Mouse (Mus musculus): Measurements from ENCODE around the gene Gm10840. TPM values are rescaled to one million over a fixed set of nuclear protein-coding genes. Genes with fewer than 3 reads are reported as not detected.
"Not testable (repeated sequence)": the region's sequence is repeated elsewhere in the genome, so short reads cannot be mapped to it uniquely, and the experiment has no call there.

Gene Gm10840
- total RNA-seq, 1 experiment, result not detected

DNA sequence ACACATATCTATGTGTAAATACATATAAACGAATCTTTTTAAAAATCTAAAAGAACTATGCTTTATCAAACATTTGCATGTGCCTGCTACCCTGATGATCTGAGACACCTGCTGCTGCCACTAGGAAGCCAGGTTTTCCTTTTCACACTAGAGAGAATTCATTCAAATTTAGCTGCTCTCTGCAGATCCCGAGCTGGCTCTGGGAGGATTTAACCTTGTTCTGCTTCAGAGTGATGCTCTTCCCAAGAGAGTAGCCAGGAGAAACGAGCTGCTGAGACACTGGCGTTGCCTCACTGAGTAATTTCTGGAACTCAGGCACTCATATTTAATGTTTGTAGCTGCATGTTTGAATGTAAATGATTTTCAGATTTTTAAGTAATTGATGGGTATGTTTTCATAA is 35.9 kb upstream of the Gm10840 start:
- TF ChIP-seq HCFC1 (IDR thresholded peaks at IDR 0.05; ENCODE audit: borderline replicate concordance, insufficient read depth, low read length) (no peak), CHD2 (IDR thresholded peaks at IDR 0.05; ENCODE audit: low read depth, low read length) (no peak), ZNF384 (IDR thresholded peaks at IDR 0.05; ENCODE audit: low read depth, low read length) (no peak), MAFK (IDR thresholded peaks at IDR 0.05; ENCODE audit: insufficient read depth, low read depth, low read length) (no peak), ZC3H11A (IDR thresholded peaks at IDR 0.05; ENCODE audit: borderline replicate concordance, low read depth, low read length) (no peak)
- Histone ChIP-seq H3K36me3 (ENCODE audit: control insufficient read depth, insufficient read depth, low read length, poor library complexity, severe bottlenecking) (no peaks in the 10 kb centered on the region; the same call in 1 of the 2 replicates), H3K4me3 (ENCODE audit: insufficient read depth in 1 of 2, low read depth in 1 of 2, low read length in 2 of 2, poor library complexity in 1 of 2, severe bottlenecking in 1 of 2) (no peak overlapping the region), H3K4me1 (ENCODE audit: control insufficient read depth in 2 of 2, insufficient read depth in 2 of 2, low read length in 2 of 2, poor library complexity in 1 of 2) (no peaks in the 10 kb centered on the region), H3K27ac (ENCODE audit: insufficient read depth, low read depth, low read length, poor library complexity, severe bottlenecking) (no peak overlapping the region), H3K9ac (ENCODE audit: insufficient read depth, low read depth, low read length, poor library complexity, severe bottlenecking) (no peak overlapping the region), H3K9me3 (ENCODE audit: control insufficient read depth, insufficient read depth, low read depth, low read length) (no peaks in the 10 kb centered on the region)
- DNase-seq (ENCODE audit: low read depth, low spot score), result no peak
- in situ Hi-C loops (cut with MboI; ENCODE audit: low sequenced_read_pairs in 2 of 2, unreplicated experiment in 2 of 2), result no loop called here

DNA sequence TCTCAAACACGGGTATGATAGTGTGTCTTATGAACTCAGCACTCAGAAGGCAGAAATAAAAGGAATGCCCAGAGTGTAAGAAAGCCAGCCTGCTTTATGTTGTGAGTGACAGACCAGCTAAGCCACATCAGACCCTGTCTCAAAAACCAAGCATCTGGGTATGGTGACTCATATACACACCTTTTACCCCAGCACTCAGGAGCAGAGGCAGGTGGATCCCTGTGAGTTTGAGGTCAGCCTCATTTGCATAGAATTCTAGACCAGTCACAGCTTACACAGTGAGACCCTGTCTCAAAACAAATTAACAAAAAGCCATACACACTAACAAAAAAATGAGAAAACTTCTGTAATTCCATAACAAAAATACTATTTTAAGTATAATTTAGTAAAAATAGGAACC is 34.8 kb upstream of the Gm10840 start:
- Histone ChIP-seq H3K4me3 (ENCODE audit: insufficient read depth in 1 of 2, low read depth in 1 of 2, low read length in 2 of 2, poor library complexity in 1 of 2, severe bottlenecking in 1 of 2) (no peak overlapping the region), H3K4me1 (ENCODE audit: control insufficient read depth in 2 of 2, insufficient read depth in 2 of 2, low read length in 2 of 2, poor library complexity in 1 of 2) (no peaks in the 10 kb centered on the region), H3K9ac (ENCODE audit: insufficient read depth, low read depth, low read length, poor library complexity, severe bottlenecking) (no peak overlapping the region), H3K36me3 (ENCODE audit: control insufficient read depth, insufficient read depth, low read length, poor library complexity, severe bottlenecking) (no peaks in the 10 kb centered on the region; the same call in 1 of the 2 replicates), H3K9me3 (ENCODE audit: control insufficient read depth, insufficient read depth, low read depth, low read length) (no peaks in the 10 kb centered on the region), H3K27ac (ENCODE audit: insufficient read depth, low read depth, low read length, poor library complexity, severe bottlenecking) (no peak overlapping the region)
- TF ChIP-seq ZNF384 (IDR thresholded peaks at IDR 0.05; ENCODE audit: low read depth, low read length), result no peak
- DNase-seq (ENCODE audit: low read depth, low spot score), result no peak
- in situ Hi-C loops (cut with MboI; ENCODE audit: low sequenced_read_pairs in 2 of 2, unreplicated experiment in 2 of 2), result no loop called here

DNA sequence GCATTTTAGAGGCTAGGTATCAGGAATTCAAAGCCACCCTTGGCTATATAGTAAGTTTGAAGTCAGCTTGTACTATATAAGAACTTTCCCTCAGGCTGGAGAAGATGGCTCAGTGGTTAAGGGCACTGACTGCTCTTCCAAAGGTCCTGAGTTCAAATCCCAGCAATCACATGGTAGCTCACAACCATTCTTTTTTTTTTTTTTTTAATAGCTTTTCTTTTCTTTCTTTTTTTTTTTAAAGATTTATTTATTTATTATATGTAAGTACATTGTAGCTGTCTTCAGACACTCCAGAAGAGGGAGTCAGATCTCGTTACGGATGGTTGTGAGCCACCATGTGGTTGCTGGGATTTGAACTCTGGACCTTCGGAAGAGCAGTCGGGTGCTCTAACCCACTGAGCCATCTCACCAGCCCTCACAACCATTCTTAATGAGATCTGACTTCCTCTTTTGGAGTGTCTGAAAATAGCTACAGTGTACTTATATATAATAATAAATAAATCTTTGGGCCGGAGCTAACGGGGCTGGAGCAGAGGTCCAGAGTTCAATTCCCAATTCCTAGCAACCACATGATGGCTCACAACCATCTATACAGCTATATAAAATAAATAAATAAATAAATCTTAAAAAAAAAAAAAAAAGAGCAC is 33.8 kb upstream of the Gm10840 start:
- DNase-seq (ENCODE audit: low read depth, low spot score), result not testable (repeated sequence)

DNA sequence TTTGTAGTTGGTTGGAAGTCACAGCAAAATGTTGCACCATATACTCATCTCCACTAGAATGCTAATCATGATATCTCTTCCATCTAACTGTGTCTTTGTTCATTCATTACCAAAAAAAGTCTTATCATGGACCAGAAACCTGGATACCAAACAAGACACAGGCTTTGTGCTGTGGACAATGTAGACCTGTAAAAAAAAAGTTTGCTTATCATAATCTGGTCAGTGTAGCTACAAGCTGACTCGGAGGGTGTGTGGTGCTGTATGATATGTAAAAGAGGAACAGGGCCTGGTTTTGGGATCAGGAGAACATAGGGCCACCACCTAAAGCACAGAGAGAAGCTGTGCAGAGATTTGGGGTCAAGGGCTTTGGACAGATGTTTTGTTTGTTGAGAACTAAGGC is 31.2 kb upstream of the Gm10840 start:
- H3K36me3 ChIP-seq (ENCODE audit: control insufficient read depth, insufficient read depth, low read length, poor library complexity, severe bottlenecking), result no peaks in the 10 kb centered on the region
- H3K4me3 ChIP-seq (ENCODE audit: insufficient read depth in 1 of 2, low read depth in 1 of 2, low read length in 2 of 2, poor library complexity in 1 of 2, severe bottlenecking in 1 of 2), result no peak overlapping the region
- no peak for TF ChIP-seq ZNF384 (IDR thresholded peaks at IDR 0.05; ENCODE audit: low read depth, low read length)
- TF ChIP-seq ZC3H11A (IDR thresholded peaks at IDR 0.05; ENCODE audit: borderline replicate concordance, low read depth, low read length), result no peak
- no peak for TF ChIP-seq CHD2 (IDR thresholded peaks at IDR 0.05; ENCODE audit: low read depth, low read length)
- TF ChIP-seq HCFC1 (IDR thresholded peaks at IDR 0.05; ENCODE audit: borderline replicate concordance, insufficient read depth, low read length), result no peak
- TF ChIP-seq MAFK (IDR thresholded peaks at IDR 0.05; ENCODE audit: insufficient read depth, low read depth, low read length), result no peak
- no peak overlapping the region for H3K9ac ChIP-seq (ENCODE audit: insufficient read depth, low read depth, low read length, poor library complexity, severe bottlenecking)
- peaks cover 0 to 4% of the 10 kb centered on the region in 2 experiments; a peak in 1 of 4 replicates for H3K4me1 ChIP-seq (ENCODE audit: control insufficient read depth in 2 of 2, insufficient read depth in 2 of 2, low read length in 2 of 2, poor library complexity in 1 of 2)
- H3K27ac ChIP-seq (ENCODE audit: insufficient read depth, low read depth, low read length, poor library complexity, severe bottlenecking), result no peak overlapping the region
- in situ Hi-C loops (cut with MboI; ENCODE audit: low sequenced_read_pairs in 2 of 2, unreplicated experiment in 2 of 2), result no loop called here
- DNase-seq (ENCODE audit: low read depth, low spot score), result no peak
- no peaks in the 10 kb centered on the region for H3K9me3 ChIP-seq (ENCODE audit: control insufficient read depth, insufficient read depth, low read depth, low read length)

More for the DNA sequence above, 33.8 kb upstream of the Gm10840 start:
- H3K36me3 ChIP-seq (ENCODE audit: control insufficient read depth, insufficient read depth, low read length, poor library complexity, severe bottlenecking); H3K9ac ChIP-seq (ENCODE audit: insufficient read depth, low read depth, low read length, poor library complexity, severe bottlenecking); H3K27ac ChIP-seq (ENCODE audit: insufficient read depth, low read depth, low read length, poor library complexity, severe bottlenecking); in situ Hi-C loops (cut with MboI; ENCODE audit: low sequenced_read_pairs in 2 of 2, unreplicated experiment in 2 of 2); H3K4me3 ChIP-seq (ENCODE audit: insufficient read depth in 1 of 2, low read depth in 1 of 2, low read length in 2 of 2, poor library complexity in 1 of 2, severe bottlenecking in 1 of 2); H3K4me1 ChIP-seq (ENCODE audit: control insufficient read depth in 2 of 2, insufficient read depth in 2 of 2, low read length in 2 of 2, poor library complexity in 1 of 2); H3K9me3 ChIP-seq (ENCODE audit: control insufficient read depth, insufficient read depth, low read depth, low read length): not testable (repeated sequence)

DNA sequence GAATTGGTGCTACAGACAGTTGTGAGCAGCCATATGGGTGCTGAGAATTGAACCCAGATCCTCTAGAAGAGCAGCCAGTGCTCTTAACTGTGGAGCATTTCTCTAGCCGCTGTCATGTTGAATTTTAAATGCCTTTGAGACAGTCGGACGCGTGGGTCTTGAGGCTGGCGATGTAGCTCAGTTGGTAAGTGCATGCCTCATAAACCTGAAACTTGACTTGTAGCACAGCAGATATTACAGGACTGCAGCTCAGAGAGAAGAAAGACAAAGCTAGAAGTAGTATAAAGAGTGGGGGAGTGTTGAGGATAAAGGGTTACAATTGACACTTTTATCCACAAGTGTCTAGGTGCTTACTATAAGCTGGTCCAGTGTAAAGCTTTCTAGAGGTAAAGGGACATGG is 28.1 kb upstream of the Gm10840 start:
- DNase-seq (ENCODE audit: low read depth, low spot score), result no peak
- Histone ChIP-seq H3K36me3 (ENCODE audit: control insufficient read depth, insufficient read depth, low read length, poor library complexity, severe bottlenecking) (no peaks in the 10 kb centered on the region), H3K27ac (ENCODE audit: insufficient read depth, low read depth, low read length, poor library complexity, severe bottlenecking) (no peak overlapping the region), H3K9ac (ENCODE audit: insufficient read depth, low read depth, low read length, poor library complexity, severe bottlenecking) (no peak overlapping the region), H3K4me3 (ENCODE audit: insufficient read depth in 1 of 2, low read depth in 1 of 2, low read length in 2 of 2, poor library complexity in 1 of 2, severe bottlenecking in 1 of 2) (no peak overlapping the region), H3K9me3 (ENCODE audit: control insufficient read depth, insufficient read depth, low read depth, low read length) (no peaks in the 10 kb centered on the region), H3K4me1 (ENCODE audit: control insufficient read depth in 2 of 2, insufficient read depth in 2 of 2, low read length in 2 of 2, poor library complexity in 1 of 2) (peaks cover 6 to 9% of the 10 kb centered on the region in 2 experiments; a peak in 3 of 4 replicates)
- TF ChIP-seq ZNF384 (IDR thresholded peaks at IDR 0.05; ENCODE audit: low read depth, low read length) (no peak), CHD2 (IDR thresholded peaks at IDR 0.05; ENCODE audit: low read depth, low read length) (no peak), HCFC1 (IDR thresholded peaks at IDR 0.05; ENCODE audit: borderline replicate concordance, insufficient read depth, low read length) (no peak), MAFK (IDR thresholded peaks at IDR 0.05; ENCODE audit: insufficient read depth, low read depth, low read length) (no peak), ZC3H11A (IDR thresholded peaks at IDR 0.05; ENCODE audit: borderline replicate concordance, low read depth, low read length) (no peak)
- in situ Hi-C loops (cut with MboI; ENCODE audit: low sequenced_read_pairs in 2 of 2, unreplicated experiment in 2 of 2), result no loop called here

Data from ES-E14 (cell line).